In the genomic region with DNA sequence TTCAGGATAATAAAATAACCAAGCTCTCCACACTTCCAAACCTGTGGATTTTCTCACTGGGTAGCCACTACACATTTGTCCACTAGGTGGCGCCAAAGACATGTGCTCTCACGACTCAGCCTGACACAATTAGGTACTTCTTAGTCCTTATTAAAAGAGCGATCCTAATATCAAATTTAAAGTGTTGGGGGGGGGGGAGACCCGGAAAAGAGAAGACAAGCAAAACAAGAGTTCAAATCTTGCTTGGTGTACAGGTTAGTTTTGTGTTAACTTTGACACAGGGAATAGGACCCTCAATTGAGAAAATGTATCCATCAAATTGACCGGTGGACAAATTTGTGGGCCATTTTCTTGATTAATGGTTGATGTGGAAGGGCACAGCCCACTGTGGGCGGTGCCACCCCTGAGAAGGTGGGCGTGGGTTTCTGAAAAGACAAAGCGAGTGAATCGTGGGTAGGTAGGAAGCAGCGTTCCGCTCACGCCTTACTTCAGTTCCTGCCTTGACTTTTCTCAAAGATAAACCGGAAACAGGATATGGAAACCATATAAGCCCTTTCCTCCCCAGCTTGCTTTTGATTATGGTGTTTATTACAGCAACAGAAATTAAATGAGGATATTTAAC, we compare ENCODE assay signal across 9 mouse cellular contexts. TPM values are rescaled to one million over a fixed set of nuclear protein-coding genes. Genes with fewer than 3 reads are reported as not detected.
DNase-seq lines count a peak whose midpoint lies in the region; ATAC-seq and TF ChIP-seq lines count a peak whose summit lies in the region.
"Had no signal": no experiment of that assay in that cellular context is flagged by ENCODE, and none has a peak within 500 bp of the region (broad histone marks: within the 10 kb centered on the region; RNA-seq: fewer than 3 reads in every experiment).

No protein-coding gene starts in this region.

- peaks cover 9% of the 10 kb centered on the region for H3K9me3 ChIP-seq in CH12.LX (replicated peaks; ENCODE audit: low read length)
- H3K9me3 ChIP-seq in lung, embryonic 14.5 days (ENCODE audit: low read depth, low read length), result peaks cover 5% of the 10 kb centered on the region; the same call in 1 of the 2 replicates

- 40% methylated on average over 13 of the region's 13 CpGs for WGBS in lung, embryonic 14.5 days

- dilution Hi-C loops in CH12.LX (cut with MboI; ENCODE audit: extremely low pct_ligation_motif_present, extremely low pct_unique_long_range_greater_than_20kb, low sequenced_read_pairs), result no loop called here

- DNase-seq in CH12.LX (ENCODE audit: extremely low read depth), result peak; percentile 92
- peak; percentile 72 for DNase-seq in R1 (ENCODE audit: low read depth, low spot score)
- peak; percentile 89 to 90 for DNase-seq in cerebellum, postnatal 14 days
- peak; percentile 82 for DNase-seq in heart, adult 8-10 months (ENCODE audit: low spot score)
- peak; percentile 56 to 88 for DNase-seq in layer of hippocampus, adult 8-10 months (ENCODE audit: low spot score in 2 of 2)
- DNase-seq in lung, embryonic 14.5 days, result peak; percentile 92
- DNase-seq in right cerebral cortex, postnatal 10 days (ENCODE audit: low spot score in 2 of 2), result peak; percentile 84 to 86
- DNase-seq in urinary bladder, postnatal 25 days (ENCODE audit: low spot score), result peak; percentile 81

- no peaks in the 10 kb centered on the region for H3K79me2 ChIP-seq in CH12.LX (replicated peaks; ENCODE audit: control insufficient read depth, extremely low read depth, insufficient read depth, poor library complexity, severe bottlenecking)

- peak; percentile 66 for TF ChIP-seq POLR2A in CH12.LX (IDR thresholded peaks at IDR 0.05; ENCODE audit: low read depth, low read length)

- peaks cover 6 to 19% of the 10 kb centered on the region in 2 experiments for H3K4me1 ChIP-seq in CH12.LX (ENCODE audit: control insufficient read depth in 1 of 2, insufficient read depth in 2 of 2)
- H3K4me1 ChIP-seq in lung, embryonic 14.5 days (ENCODE audit: insufficient read depth), result no peaks in the 10 kb centered on the region

- H3K4me3 ChIP-seq in CH12.LX (replicated peaks in 1 of 3; ENCODE audit: low read depth in 2 of 3, low read length in 2 of 3, poor library complexity in 1 of 3), result peak overlapping the region; percentile 44 to 72 (median 58)
- H3K4me3 ChIP-seq in lung, embryonic 14.5 days (ENCODE audit: low read depth, low read length), result no peak overlapping the region
- H3K4me3 ChIP-seq: myocyte had no signal

- peak overlapping the region; percentile 81; the same call in 1 of the 2 replicates for H3K9ac ChIP-seq in CH12.LX (ENCODE audit: insufficient read depth, low read depth)
- H3K9ac ChIP-seq in lung, embryonic 14.5 days, result no peak overlapping the region

- no peak for TF ChIP-seq EP300 in CH12.LX (IDR thresholded peaks at IDR 0.05; ENCODE audit: low read length)

- H3K27me3 ChIP-seq in CH12.LX (replicated peaks), result no peaks in the 10 kb centered on the region
- H3K27me3 ChIP-seq in lung, embryonic 14.5 days (ENCODE audit: insufficient read depth, low read length), result no peaks in the 10 kb centered on the region; the same call in 1 of the 2 replicates

- no peak for ATAC-seq in lung, embryonic 14.5 days (ENCODE audit: insufficient read depth)

- peak overlapping the region; percentile 49; the same call in 1 of the 2 replicates for H3K27ac ChIP-seq in CH12.LX (ENCODE audit: insufficient read depth, low read depth)
- H3K27ac ChIP-seq in lung, embryonic 14.5 days (ENCODE audit: low read depth), result no peak overlapping the region

- TF ChIP-seq RAD21 in CH12.LX (IDR thresholded peaks at IDR 0.05; ENCODE audit: low read depth, low read length), result peak; percentile 82

- H3K36me3 ChIP-seq in CH12.LX (replicated peaks in 1 of 2; ENCODE audit: control insufficient read depth in 1 of 2, insufficient read depth in 1 of 2, low read length in 1 of 2), result no peaks in the 10 kb centered on the region
- no peaks in the 10 kb centered on the region for H3K36me3 ChIP-seq in lung, embryonic 14.5 days (ENCODE audit: insufficient read depth)

- in situ Hi-C loops in CH12.LX (cut with MboI; ENCODE audit: low pct_ligation_motif_present, low pct_unique_long_range_greater_than_20kb, low sequenced_read_pairs), result no loop called here

- H3K4me2 ChIP-seq in CH12.LX (ENCODE audit: insufficient read depth, low read depth, poor library complexity, severe bottlenecking), result peak overlapping the region; percentile 50; the same call in 1 of the 2 replicates
- H3K4me2 ChIP-seq in lung, embryonic 14.5 days, result no peak overlapping the region

- TF ChIP-seq CTCF in CH12.LX (conservative IDR thresholded peaks at IDR 0.05 in 1 of 2, IDR thresholded peaks at IDR 0.05 in 1 of 2; ENCODE audit: low read depth in 2 of 2, low read length in 2 of 2), result peak; percentile 49 to 89; a peak in 3 of 4 replicates
- TF ChIP-seq CTCF in lung, embryonic 14.5 days (IDR thresholded peaks at IDR 0.05; ENCODE audit: low read depth), result peak; percentile 95

TF ChIP-seq in CH12.LX, 34 proteins besides CTCF, POLR2A, EP300 and RAD21:
- TF ChIP-seq JUN (IDR thresholded peaks at IDR 0.05; ENCODE audit: insufficient read depth, low read depth, low read length), result no peak
- TF ChIP-seq SIN3A (IDR thresholded peaks at IDR 0.05; ENCODE audit: low read length), result 0 out of 2 replicates have a peak, but pooled peaks have one; percentile 4
- peak; percentile 49 for TF ChIP-seq HCFC1 (IDR thresholded peaks at IDR 0.05; ENCODE audit: low read depth, low read length)
- TF ChIP-seq ELF1 (IDR thresholded peaks at IDR 0.05; ENCODE audit: low read depth, low read length), result peak; percentile 80
- TF ChIP-seq MEF2A (IDR thresholded peaks at IDR 0.05; ENCODE audit: borderline replicate concordance, low read depth, low read length), result no peak
- TF ChIP-seq ZC3H11A (IDR thresholded peaks at IDR 0.05; ENCODE audit: low read depth, low read length), result peak; percentile 70
- TF ChIP-seq TBP (conservative IDR thresholded peaks at IDR 0.05; ENCODE audit: low read depth, low read length), result 0 out of 2 replicates have a peak, but pooled peaks have one; percentile 64
- TF ChIP-seq MYC (IDR thresholded peaks at IDR 0.05; ENCODE audit: low read depth, low read length), result peak; percentile 76; the same call in 1 of the 2 replicates
- TF ChIP-seq TCF12 (IDR thresholded peaks at IDR 0.05; ENCODE audit: low read depth, low read length), result 0 out of 2 replicates have a peak, but pooled peaks have one; percentile 12
- peak; percentile 5; the same call in 1 of the 2 replicates for TF ChIP-seq IRF4 (IDR thresholded peaks at IDR 0.05; ENCODE audit: low read depth, low read length)
- TF ChIP-seq NELFE (IDR thresholded peaks at IDR 0.05; ENCODE audit: low read depth, low read length), result 0 out of 2 replicates have a peak, but pooled peaks have one; percentile 34
- TF ChIP-seq SMC3 (IDR thresholded peaks at IDR 0.05; ENCODE audit: low read depth, low read length), result peak; percentile 85
- TF ChIP-seq MXI1 (IDR thresholded peaks at IDR 0.05; ENCODE audit: low read depth, low read length), result peak; percentile 73; the same call in 1 of the 2 replicates
- no peak for TF ChIP-seq E2F4 (IDR thresholded peaks at IDR 0.05; ENCODE audit: insufficient replicate concordance, low read depth, low read length)
- TF ChIP-seq BHLHE40 (IDR thresholded peaks at IDR 0.05; ENCODE audit: low read depth, low read length), result 0 out of 2 replicates have a peak, but pooled peaks have one; percentile 46

RNA-seq across cellular contexts. Expression of a gene that starts 16.4 kb away (rescaled TPM):
- total RNA-seq in CH12.LX (2012; rRNA removed) (164 and 184 TPM in 2 replicates), CH12.LX (2014; rRNA removed) (90.1 and 102 TPM in 2 replicates)
- 157 and 161 TPM in 2 replicates for polyA plus RNA-seq in CH12.LX (2012; ENCODE audit: insufficient read length, low read depth)
- 1 to 10 TPM; 4.4 to 5.6 (median 4.7) TPM for total RNA-seq in heart, adult 8-10 months (2022)
- 10 to 100 TPM in 1 of 4 experiments, 1 to 10 TPM in 3; 2.5 to 10.6 (median 5.8) TPM for total RNA-seq in layer of hippocampus, adult 8-10 months (2022)
- 3.5 and 4.0 TPM in 2 replicates for polyA plus RNA-seq in lung, embryonic 14.5 days (2014; fragmentation: Nextera tagmentation; extraction: Ambion mirVana)

RNA-seq across cellular contexts. Expression of a gene that starts 16.6 kb away (rescaled TPM):
- total RNA-seq in CH12.LX (2012; rRNA removed) (435 and 547 TPM in 2 replicates), CH12.LX (2014; rRNA removed) (156 and 159 TPM in 2 replicates)
- polyA plus RNA-seq in CH12.LX (2012; ENCODE audit: insufficient read length, low read depth), result 192 and 196 TPM in 2 replicates
- 10 to 100 TPM in 2 of 4 experiments, 1 to 10 TPM in 2; 6.9 to 12.9 (median 8.7) TPM for total RNA-seq in heart, adult 8-10 months (2022)
- 1 to 10 TPM; 3.9 to 9.0 (median 5.8) TPM for total RNA-seq in layer of hippocampus, adult 8-10 months (2022)
- polyA plus RNA-seq in lung, embryonic 14.5 days (2014; fragmentation: Nextera tagmentation; extraction: Ambion mirVana), result 3.4 and 4.5 TPM in 2 replicates

RNA-seq across cellular contexts. Expression of a gene that starts 18.1 kb away (rescaled TPM):
- total RNA-seq in CH12.LX (2012; rRNA removed) (60.7 and 67.0 TPM in 2 replicates), CH12.LX (2014; rRNA removed) (77.4 and 102 TPM in 2 replicates)
- 147 and 149 TPM in 2 replicates for polyA plus RNA-seq in CH12.LX (2012; ENCODE audit: insufficient read length, low read depth)
- total RNA-seq in heart, adult 8-10 months (2022), result 1 to 10 TPM; 1.8 to 3.0 (median 2.4) TPM
- 1 to 10 TPM; 3.4 to 9.7 (median 6.0) TPM for total RNA-seq in layer of hippocampus, adult 8-10 months (2022)
- 1.1 TPM in 2 replicates for polyA plus RNA-seq in lung, embryonic 14.5 days (2014; fragmentation: Nextera tagmentation; extraction: Ambion mirVana)
- polyA plus RNA-seq: myocyte had no signal

RNA-seq across cellular contexts. Expression of a gene that starts 26.5 kb away (rescaled TPM):
- 989 and 1,092 TPM in 2 replicates for total RNA-seq in CH12.LX (2012; rRNA removed)
- 846 and 857 TPM in 2 replicates for total RNA-seq in CH12.LX (2014; rRNA removed)
- polyA plus RNA-seq in CH12.LX (2012; ENCODE audit: insufficient read length, low read depth), result 652 and 654 TPM in 2 replicates
- 10 to 100 TPM; 10.7 to 15.1 (median 12.8) TPM for total RNA-seq in heart, adult 8-10 months (2022)
- total RNA-seq in layer of hippocampus, adult 8-10 months (2022), result 10 to 100 TPM in 2 of 4 experiments, 1 to 10 TPM in 2; 3.8 to 18.8 (median 10.0) TPM
- 7.9 and 8.9 TPM in 2 replicates for polyA plus RNA-seq in lung, embryonic 14.5 days (2014; fragmentation: Nextera tagmentation; extraction: Ambion mirVana)

RNA-seq across cellular contexts. Expression of a gene that starts 27.9 kb away (rescaled TPM):
- 107 and 135 TPM in 2 replicates for total RNA-seq in CH12.LX (2012; rRNA removed)
- 173 and 199 TPM in 2 replicates for total RNA-seq in CH12.LX (2014; rRNA removed)
- polyA plus RNA-seq in CH12.LX (2012; ENCODE audit: insufficient read length, low read depth), result 161 and 175 TPM in 2 replicates
- total RNA-seq in heart, adult 8-10 months (2022), result 1 to 10 TPM in 2 of 4 experiments, under 1 TPM in 2; 0.65 to 1.1 (median 0.97) TPM
- total RNA-seq in layer of hippocampus, adult 8-10 months (2022), result 1 to 10 TPM in 2 of 4 experiments, under 1 TPM in 2; 0.51 to 3.5 (median 2.1) TPM
- polyA plus RNA-seq in lung, embryonic 14.5 days (2014; fragmentation: Nextera tagmentation; extraction: Ambion mirVana), result 0.91 and 1.1 TPM in 2 replicates
- polyA plus RNA-seq: myocyte had no signal

Comparison
In these comparisons a context has a peak if more than half of its experiments do, and no peak if none do; other contexts are left out.
1. RNA of a gene that starts 16.4 kb away (total RNA-seq): 90.1 to 184 TPM in CH12.LX; 2.5 to 10.6 TPM in layer of hippocampus, adult 8-10 months and 4.4 to 5.6 TPM in heart, adult 8-10 months; every median in the first group is over 4 times any median in the second.
2. RNA of a gene that starts 16.6 kb away (total RNA-seq): 156 to 547 TPM in CH12.LX; 6.9 to 12.9 TPM in heart, adult 8-10 months and 3.9 to 9.0 TPM in layer of hippocampus, adult 8-10 months; every median in the first group is over 10 times any median in the second.
3. RNA of a gene that starts 18.1 kb away (total RNA-seq): 60.7 to 102 TPM in CH12.LX; 3.4 to 9.7 TPM in layer of hippocampus, adult 8-10 months and 1.8 to 3.0 TPM in heart, adult 8-10 months; every median in the first group is over 4 times any median in the second.
4. Peak in every context shown above with its lines, with median percentiles within 50 percentile points of each other: DNase-seq.